Comparison of ENCODE assay signal across 9 mouse cellular contexts in genomic region chr11:109720809-109721319, GRCm38 (mm10). TPM values are rescaled to one million over a fixed set of nuclear protein-coding genes. Genes with fewer than 3 reads are reported as not detected.
DNase-seq lines count a peak whose midpoint lies in the region; ATAC-seq and TF ChIP-seq lines count a peak whose summit lies in the region.
"Had no signal": no experiment of that assay in that cellular context is flagged by ENCODE, and none has a peak within 500 bp of the region (broad histone marks: within the 10 kb centered on the region; RNA-seq: fewer than 3 reads in every experiment).

No protein-coding gene starts in this region.

- peak overlapping the region; percentile 97 for H3K4me2 ChIP-seq in forebrain, embryonic 13.5 days
- H3K4me2 ChIP-seq in hindbrain, postnatal 0 days (ENCODE audit: low read depth, low read length): peak overlapping the region; percentile 66
- peak overlapping the region; percentile 62 for H3K4me2 ChIP-seq in liver, embryonic 13.5 days
- peak overlapping the region; percentile 97 for H3K4me2 ChIP-seq in neural tube, embryonic 14.5 days (ENCODE audit: low read depth, low read length)

- H3K4me3 ChIP-seq in forebrain, embryonic 13.5 days: peak overlapping the region; percentile 46
- peak overlapping the region; percentile 40 for H3K4me3 ChIP-seq in hindbrain, postnatal 0 days (ENCODE audit: low read length)
- H3K4me3 ChIP-seq in liver, embryonic 13.5 days (replicated peaks): peak overlapping the region; percentile 53
- peak overlapping the region; percentile 42 for H3K4me3 ChIP-seq in neural tube, embryonic 14.5 days (ENCODE audit: low read depth, low read length)

- peaks cover 27% of the 10 kb centered on the region for H3K4me1 ChIP-seq in forebrain, embryonic 13.5 days
- peaks cover 11% of the 10 kb centered on the region; the same call in 1 of the 2 replicates for H3K4me1 ChIP-seq in hindbrain, postnatal 0 days (ENCODE audit: insufficient read depth, low read length)
- peaks cover 18% of the 10 kb centered on the region for H3K4me1 ChIP-seq in liver, embryonic 13.5 days (replicated peaks)
- H3K4me1 ChIP-seq in neural tube, embryonic 14.5 days (ENCODE audit: control insufficient read depth, insufficient read depth, low read length): peaks cover 11% of the 10 kb centered on the region

- no peaks in the 10 kb centered on the region for H3K9me3 ChIP-seq in forebrain, embryonic 13.5 days (replicated peaks)
- H3K9me3 ChIP-seq in hindbrain, postnatal 0 days (ENCODE audit: low read length): no peaks in the 10 kb centered on the region
- H3K9me3 ChIP-seq in liver, embryonic 13.5 days (replicated peaks): no peaks in the 10 kb centered on the region
- H3K9me3 ChIP-seq in neural tube, embryonic 14.5 days (ENCODE audit: control insufficient read depth, low read length): no peaks in the 10 kb centered on the region

- ATAC-seq in forebrain, embryonic 13.5 days: peak; percentile 17; the same call in 1 of the 2 replicates
- ATAC-seq in hindbrain, postnatal 0 days: no peak
- peak; percentile 67 for ATAC-seq in liver, embryonic 13.5 days (ENCODE audit: low read depth)
- peak; percentile 41; the same call in 1 of the 2 replicates for ATAC-seq in neural tube, embryonic 14.5 days (ENCODE audit: low read depth)
- no peak for ATAC-seq in monocyte, adult 5-6 weeks (replicated peaks; ENCODE audit: insufficient number of reproducible peaks, low FRiP score, low TSS enrichment, poor library complexity, severe bottlenecking)
- no peak for ATAC-seq in granulocyte monocyte progenitor cell, adult 5-6 weeks (replicated peaks; ENCODE audit: poor library complexity, severe bottlenecking)

- H3K27ac ChIP-seq in forebrain, embryonic 13.5 days: no peak overlapping the region
- H3K27ac ChIP-seq in hindbrain, postnatal 0 days: peak overlapping the region; percentile 32; the same call in 1 of the 2 replicates
- peak overlapping the region; percentile 85 for H3K27ac ChIP-seq in liver, embryonic 13.5 days
- H3K27ac ChIP-seq in neural tube, embryonic 14.5 days (ENCODE audit: low read depth, low read length): no peak overlapping the region

- no peak overlapping the region for H3K9ac ChIP-seq in forebrain, embryonic 13.5 days
- peak overlapping the region; percentile 35 for H3K9ac ChIP-seq in hindbrain, postnatal 0 days (replicated peaks; ENCODE audit: low read length)
- H3K9ac ChIP-seq in liver, embryonic 13.5 days: peak overlapping the region; percentile 66
- H3K9ac ChIP-seq in neural tube, embryonic 14.5 days (replicated peaks; ENCODE audit: low read depth, low read length): no peak overlapping the region

- DNase-seq in right cerebral cortex, postnatal 10 days (ENCODE audit: low spot score in 2 of 2): peak; percentile 45 to 47
- DNase-seq in right cerebral cortex, postnatal 4 days: no peak
- peak; percentile 44 for DNase-seq in hindbrain, postnatal 0 days (ENCODE audit: low spot score)
- DNase-seq in liver, embryonic 13.5 days: no peak

- 12% methylated on average over 12 of the region's 12 CpGs for WGBS in forebrain, embryonic 13.5 days
- 10% methylated on average over 12 of the region's 12 CpGs for WGBS in hindbrain, postnatal 0 days
- 26% methylated on average over 11 of the region's 12 CpGs for WGBS in liver, embryonic 13.5 days (ENCODE audit: insufficient replicate concordance)
- WGBS in neural tube, embryonic 14.5 days: 17% methylated on average over 12 of the region's 12 CpGs

- peaks cover 21% of the 10 kb centered on the region for H3K27me3 ChIP-seq in forebrain, embryonic 13.5 days
- H3K27me3 ChIP-seq in hindbrain, postnatal 0 days (ENCODE audit: insufficient read depth, low read length): no peaks in the 10 kb centered on the region
- peaks cover 33% of the 10 kb centered on the region for H3K27me3 ChIP-seq in liver, embryonic 13.5 days
- 0 out of 2 replicates have a peak, but pooled peaks cover 4% of the 10 kb centered on the region for H3K27me3 ChIP-seq in neural tube, embryonic 14.5 days (ENCODE audit: control insufficient read depth, insufficient read depth, low read length)

- no peaks in the 10 kb centered on the region for H3K36me3 ChIP-seq in forebrain, embryonic 13.5 days (ENCODE audit: poor library complexity, severe bottlenecking)
- H3K36me3 ChIP-seq in hindbrain, postnatal 0 days (ENCODE audit: insufficient read depth, low read length): no peaks in the 10 kb centered on the region
- H3K36me3 ChIP-seq in liver, embryonic 13.5 days: no peaks in the 10 kb centered on the region
- H3K36me3 ChIP-seq in neural tube, embryonic 14.5 days (ENCODE audit: control insufficient read depth, insufficient read depth, low read length): no peaks in the 10 kb centered on the region

- no peak for TF ChIP-seq CTCF in hindbrain, postnatal 0 days (IDR thresholded peaks at IDR 0.05; ENCODE audit: low read depth)

RNA-seq across cellular contexts. Expression of gene Fam20a, which starts 1.2 kb away (rescaled TPM):
- 1.1 and 1.8 TPM in 2 replicates for polyA plus RNA-seq in forebrain, embryonic 13.5 days (2015; fragmentation: Nextera tagmentation; extraction: Ambion mirVana)
- total RNA-seq in hindbrain, postnatal 0 days (2014; rRNA removed): 9.1 and 10.1 TPM in 2 replicates
- polyA plus RNA-seq in hindbrain, postnatal 0 days (2015; fragmentation: Nextera tagmentation; extraction: Ambion mirVana): 9.3 and 9.4 TPM in 2 replicates
- polyA plus RNA-seq in liver, embryonic 13.5 days (2015; fragmentation: Nextera tagmentation; extraction: Ambion mirVana): 3.7 and 4.1 TPM in 2 replicates
- polyA plus RNA-seq in neural tube, embryonic 14.5 days (2014; fragmentation: Nextera tagmentation; extraction: Ambion mirVana): 4.4 and 7.8 TPM in 2 replicates
- total RNA-seq in monocyte, adult 5-6 weeks (2017): 2.3 to 8.6 TPM (median 3.2 TPM) in 3 replicates
- total RNA-seq in granulocyte monocyte progenitor cell, adult 5-6 weeks (2014; fragmentation: Nextera tagmentation): not detected in 2 replicates
- total RNA-seq in granulocyte monocyte progenitor cell, adult 5-6 weeks (2017): not detected in 2 replicates
- total RNA-seq: hematopoietic stem cell, adult 5-6 weeks had no signal

Comparison
In these comparisons a context has a peak if more than half of its experiments do, and no peak if none do; other contexts are left out.
1. DNase-seq: peak in right cerebral cortex, postnatal 10 days (2 of 2) and hindbrain, postnatal 0 days (single experiment); none in right cerebral cortex, postnatal 4 days (single experiment) and liver, embryonic 13.5 days (single experiment).
2. ATAC-seq: peak in forebrain, embryonic 13.5 days (single experiment), liver, embryonic 13.5 days (single experiment) and neural tube, embryonic 14.5 days (single experiment); none in hindbrain, postnatal 0 days (single experiment), monocyte, adult 5-6 weeks (single experiment) and granulocyte monocyte progenitor cell, adult 5-6 weeks (single experiment).
3. H3K27ac ChIP-seq: peak in hindbrain, postnatal 0 days (single experiment) and liver, embryonic 13.5 days (single experiment); none in forebrain, embryonic 13.5 days (single experiment) and neural tube, embryonic 14.5 days (single experiment).
4. H3K9ac ChIP-seq: peak in hindbrain, postnatal 0 days (single experiment) and liver, embryonic 13.5 days (single experiment); none in forebrain, embryonic 13.5 days (single experiment) and neural tube, embryonic 14.5 days (single experiment).
5. Peak in every context shown above with its lines, with median percentiles within 50 percentile points of each other: H3K4me2 ChIP-seq and H3K4me3 ChIP-seq.